Mouse (Mus musculus) mouse trophoblast stem cell (cell line): Measurements from ENCODE around the gene Haao.

Source experiments
- in situ Hi-C, 2 experiments: fragments of 300-500 bp; cut with MseI, MboI; formaldehyde crosslinking; loops; 2 replicates in 1 of 2; 3 replicates in 1 of 2; pipeline ENCODE4 v1.15.1; 2025

Gene Haao

DNA sequence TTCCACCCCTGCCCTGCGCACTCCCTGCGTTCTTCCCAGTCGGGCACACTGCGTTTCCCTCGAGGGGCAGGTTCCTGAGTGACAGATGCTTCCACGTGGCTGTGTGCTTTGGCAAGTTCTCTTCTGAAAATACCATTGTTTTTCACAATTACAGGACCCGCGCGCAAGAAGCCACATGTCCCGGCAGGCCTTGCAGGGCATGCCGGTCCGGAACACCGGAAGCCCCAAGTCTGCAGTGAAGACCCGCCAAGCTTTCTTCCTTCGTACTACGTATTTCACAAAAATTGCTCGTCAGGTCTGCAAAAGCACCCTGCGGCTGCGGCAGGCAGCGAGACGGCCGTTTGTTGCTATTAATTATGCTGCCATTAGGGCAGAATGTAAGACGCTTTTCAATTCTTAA, 55.4 kb downstream of the Haao start:
- in situ Hi-C loops, result no loop called here

DNA sequence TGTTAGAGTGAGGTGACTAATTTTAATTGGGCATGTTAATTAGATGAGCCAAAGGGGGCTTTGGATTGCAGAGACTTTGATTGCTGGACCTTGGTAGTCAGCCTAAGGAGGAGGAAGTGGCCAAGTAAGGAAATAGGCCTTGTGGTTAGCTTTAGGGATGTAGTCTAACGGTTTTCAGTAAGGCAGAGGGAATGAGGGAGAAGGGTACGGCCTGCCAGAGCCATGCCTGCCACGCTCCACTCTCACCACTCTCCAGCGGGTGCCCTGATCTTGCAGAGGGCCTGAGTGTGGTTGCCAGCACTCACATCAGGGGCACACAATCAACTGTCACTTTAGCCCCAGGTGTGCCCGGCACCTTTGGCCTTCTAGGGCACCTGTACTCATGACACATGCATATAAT, 57.6 kb downstream of the Haao start:
- in situ Hi-C loops, result no loop called here

GRCm38 (mm10) chr17:83786418-83786817, 61.3 kb downstream of the Haao start:
- in situ Hi-C loops, result no loop called here

DNA sequence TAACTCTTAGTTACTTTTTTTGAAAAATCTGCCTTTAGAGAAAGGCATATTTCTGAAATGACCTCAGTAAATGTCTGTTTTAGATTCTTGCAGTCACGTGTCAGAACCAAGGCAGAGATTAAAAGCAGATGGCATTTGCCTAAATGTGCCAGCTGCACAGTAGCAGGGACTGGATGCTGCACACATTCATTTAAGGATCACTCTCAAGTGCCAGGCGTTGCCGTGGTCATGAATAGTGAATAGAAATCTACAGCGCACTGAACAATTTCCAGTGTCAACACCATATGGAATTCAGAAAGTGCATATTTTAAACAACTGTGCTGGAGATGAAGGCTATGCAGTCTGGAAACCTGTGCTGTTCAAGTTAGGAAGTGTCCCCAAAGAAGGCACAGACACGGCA, 65.0 kb downstream of the Haao start:
- in situ Hi-C loops, result no loop called here
